Mouse (Mus musculus) right cerebral cortex, postnatal 14 days (tissue): ENCODE measurements around the gene A430078G23Rik.

Experiments
- DNase-seq: peaks from one replicate; pipeline ENCODE4 v3.0.0; 2022

A430078G23Rik gene

DNA sequence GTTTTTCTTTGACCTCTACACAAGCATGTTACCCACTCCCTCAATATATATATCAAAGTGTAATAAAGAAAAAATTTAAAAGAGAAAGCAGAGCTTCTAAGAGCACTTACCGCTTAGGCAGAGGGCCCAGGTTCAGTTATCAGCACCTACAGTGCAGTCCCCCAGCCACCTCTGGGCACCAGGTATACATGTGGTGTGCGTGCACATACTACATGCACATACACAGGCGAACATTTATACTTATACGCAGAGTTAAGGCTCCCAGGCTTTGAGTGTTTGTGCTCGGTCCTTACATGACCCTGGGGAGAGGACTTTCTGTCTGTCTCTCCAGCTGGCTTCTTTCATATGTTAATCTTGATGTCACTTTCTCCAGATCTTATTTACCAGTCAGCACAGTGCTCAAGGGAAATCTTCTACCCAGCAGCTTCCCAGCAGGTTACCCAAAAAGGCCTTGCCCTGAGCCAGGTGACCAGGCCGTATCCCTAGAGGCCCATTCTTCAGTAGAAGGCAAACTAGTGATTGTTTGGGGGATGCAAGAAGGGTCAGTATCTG lies 61.5 kb downstream of the A430078G23Rik start:
- DNase-seq: no peak

DNA sequence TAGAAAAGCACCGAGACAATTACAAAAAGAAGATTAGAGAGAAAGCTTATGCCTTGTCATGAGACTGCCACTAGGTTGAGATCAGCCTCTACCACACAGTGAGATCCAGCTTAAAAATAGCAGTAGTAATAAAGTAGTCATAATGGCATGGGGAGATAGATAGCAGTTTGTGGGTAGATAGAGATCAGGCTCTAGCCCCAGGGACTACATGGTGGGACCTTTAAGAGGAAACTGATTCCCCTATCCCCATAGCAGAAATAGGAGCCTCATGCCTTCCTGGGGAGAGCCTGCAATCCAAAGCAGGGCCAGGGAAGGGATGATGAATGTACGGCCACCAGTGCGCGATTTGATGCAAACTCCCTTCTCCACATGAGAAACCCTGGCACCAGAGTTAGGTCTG lies 62.0 kb downstream of the A430078G23Rik start:
- DNase-seq: no peak

GRCm38 (mm10) chr8:3415661-3416060 lies 62.4 kb downstream of the A430078G23Rik start:
- DNase-seq: no peak

- DNase-seq: no peak
Observed at GRCm38 (mm10) chr8:3416846-3417245, 63.6 kb downstream of the A430078G23Rik start.

DNA sequence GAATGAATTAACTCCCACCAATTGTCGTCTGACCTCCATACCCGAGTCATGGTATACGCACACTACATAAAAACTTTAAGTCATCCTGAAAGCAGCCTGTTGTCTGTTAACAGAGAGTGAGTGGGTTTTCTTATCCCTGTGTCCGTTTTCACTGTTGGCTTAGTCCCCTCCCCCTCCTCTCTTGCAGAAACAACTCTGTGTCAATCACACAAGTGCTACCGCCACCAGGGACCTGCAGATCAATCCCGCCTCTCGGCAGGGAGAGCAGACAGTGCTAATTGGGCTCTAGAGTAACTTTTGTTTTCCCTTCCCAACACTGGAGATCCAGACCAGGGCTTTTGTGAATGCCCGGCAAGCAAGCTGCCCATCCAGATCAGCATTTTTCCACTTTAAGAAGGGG lies 64.2 kb downstream of the A430078G23Rik start:
- DNase-seq: no peak

DNA sequence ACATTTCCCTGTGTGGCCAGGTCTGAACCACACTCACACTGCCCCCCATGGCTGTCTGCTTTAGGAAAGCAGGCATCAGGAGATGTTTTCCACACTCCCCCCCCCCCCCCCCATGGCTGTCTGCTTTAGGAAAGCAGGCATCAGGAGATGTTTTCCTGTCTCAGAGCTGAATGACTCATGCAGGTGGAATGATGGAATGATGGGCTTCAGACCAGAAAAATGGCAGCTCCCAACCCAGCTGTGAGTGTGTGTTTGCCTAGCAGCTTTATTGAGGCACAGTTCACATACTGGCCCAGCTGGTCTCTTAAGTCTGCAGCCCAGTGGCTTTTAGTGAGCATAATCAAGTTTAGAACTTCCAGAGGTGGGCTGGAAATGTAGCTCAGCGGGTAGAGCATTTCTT lies 64.9 kb downstream of the A430078G23Rik start:
- no peak for DNase-seq

GRCm38 (mm10) chr8:3420105-3420706 lies 67.0 kb downstream of the A430078G23Rik start:
- no peak for DNase-seq

DNA sequence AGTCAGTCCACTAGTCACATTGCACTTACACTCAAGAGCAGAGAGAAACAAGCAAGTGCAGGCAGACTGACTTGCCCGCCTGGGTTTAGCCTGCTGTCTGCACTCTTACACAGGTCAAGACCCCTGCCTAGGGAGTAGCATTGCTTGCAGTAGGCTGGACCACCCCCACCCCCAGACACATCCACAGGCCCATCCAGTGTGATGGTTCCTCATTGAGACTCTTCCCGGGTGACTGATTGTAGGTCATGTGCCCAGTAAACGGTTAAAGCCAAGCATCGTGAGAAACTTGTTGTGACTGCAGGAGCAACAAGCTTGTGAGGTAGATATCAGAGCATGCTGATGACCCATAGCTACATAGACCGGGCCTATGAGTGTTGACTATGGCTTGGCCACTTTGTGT lies 68.3 kb downstream of the A430078G23Rik start:
- no peak for DNase-seq

GRCm38 (mm10) chr8:3425217-3425616 lies 72.0 kb downstream of the A430078G23Rik start:
- no peak for DNase-seq

- DNase-seq: no peak
Observed at GRCm38 (mm10) chr8:3426211-3426610, 73.0 kb downstream of the A430078G23Rik start.

DNA sequence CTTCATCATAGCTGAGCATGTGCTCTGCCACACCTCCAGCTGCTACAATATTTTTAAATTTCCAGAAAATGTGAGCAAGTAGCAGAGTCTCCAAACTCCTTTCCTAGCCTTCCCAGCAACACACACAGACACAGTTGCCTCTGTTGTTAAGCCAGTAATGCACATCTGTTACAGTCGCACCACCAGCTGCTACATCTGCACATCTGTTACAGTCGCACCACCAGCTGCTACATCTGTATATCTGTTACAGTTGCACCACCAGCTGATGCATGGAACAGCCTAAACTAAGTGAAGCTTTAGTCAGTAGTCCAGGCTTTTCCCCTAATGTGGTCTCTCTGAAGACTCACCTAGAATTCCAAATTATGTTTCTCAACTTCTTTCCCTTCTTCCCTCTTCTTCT lies 75.2 kb downstream of the A430078G23Rik start:
- no peak for DNase-seq

GRCm38 (mm10) chr8:3429966-3430365 lies 76.8 kb downstream of the A430078G23Rik start:
- DNase-seq: no peak

- DNase-seq: no peak
Observed at GRCm38 (mm10) chr8:3431113-3431512, 77.9 kb downstream of the A430078G23Rik start.

- DNase-seq: no peak
Observed at GRCm38 (mm10) chr8:3436492-3436891, 83.3 kb downstream of the A430078G23Rik start.

DNA sequence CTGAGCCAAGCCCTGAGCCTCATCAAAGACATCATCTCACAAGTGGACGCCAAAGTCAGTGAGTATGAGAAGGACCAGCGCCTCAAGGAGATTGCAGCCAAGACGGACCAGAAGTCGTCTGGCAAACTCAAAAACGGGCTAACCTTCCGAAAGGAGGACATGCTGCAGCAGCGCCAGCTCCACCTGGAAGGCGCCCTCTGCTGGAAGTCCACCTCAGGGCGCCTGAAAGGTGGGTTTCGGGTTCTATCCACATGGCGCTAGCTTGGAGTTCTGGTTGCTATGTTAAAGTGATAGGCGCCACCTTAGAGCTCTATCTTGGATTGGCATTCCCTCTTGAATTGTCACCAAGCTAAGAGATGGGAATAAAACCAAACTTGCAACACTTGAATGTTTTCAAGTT lies 86.3 kb downstream of the A430078G23Rik start:
- DNase-seq: no peak
